Mouse (Mus musculus) CH12.LX (cell line): ENCODE results near the gene Plcd4. TPM values are rescaled to one million over a fixed set of nuclear protein-coding genes. Genes with fewer than 3 reads are reported as not detected.

Experiments
- DNase-seq: peaks from one replicate; pipeline ENCODE4 v3.0.0-alpha.2; 2013; ENCODE audit errors: extremely low read depth
- H3K27ac ChIP-seq: 2 replicates; pipeline ENCODE4 v1.5.1; 2012; ENCODE audit warnings: low read depth, mild to moderate bottlenecking, control low read depth, moderate library complexity; ENCODE audit not compliant: insufficient read depth
- H3K27me3 ChIP-seq: replicated peaks from 2 replicates; pipeline ENCODE3; 2012; ENCODE audit warnings: inconsistent platforms
- H3K36me3 ChIP-seq, 2 experiments: replicated peaks in 1 of 2; 2 replicates each; pipeline versions ENCODE3 to v1.6.1; 2012; ENCODE audit warnings: inconsistent platforms in 1 of 2, low read length in 1 of 2, mild to moderate bottlenecking in 1 of 2, mixed read lengths in 1 of 2, moderate library complexity in 1 of 2; ENCODE audit not compliant: control insufficient read depth in 1 of 2, insufficient read depth in 1 of 2
- H3K4me1 ChIP-seq, 2 experiments: 2 replicates each; pipeline ENCODE4 v1.6.1; 2012; ENCODE audit warnings: inconsistent platforms in 1 of 2, moderate library complexity in 1 of 2; ENCODE audit not compliant: insufficient read depth in 2 of 2, control insufficient read depth in 1 of 2
- H3K4me2 ChIP-seq: 2 replicates; pipeline ENCODE4 v1.6.1; 2012; ENCODE audit warnings: low read depth, mild to moderate bottlenecking, control low read depth; ENCODE audit not compliant: poor library complexity, insufficient read depth, severe bottlenecking
- H3K4me3 ChIP-seq, 3 experiments: fragments of 150-350 bp in 1 of 3; sonication (generic) in 1 of 3; replicated peaks in 1 of 3; 2 replicates each; pipeline versions ENCODE3 to v1.5.1; 2011 to 2012; ENCODE audit warnings: low read depth in 2 of 3, low read length in 2 of 3, mild to moderate bottlenecking in 2 of 3, moderate library complexity in 2 of 3, control low read depth in 1 of 3, improper control_type of control experiment in 1 of 3, inconsistent platforms in 1 of 3, mixed read lengths in 1 of 3; ENCODE audit not compliant: poor library complexity in 1 of 3
- H3K79me2 ChIP-seq: replicated peaks from 2 replicates; pipeline ENCODE4 v1.6.1; 2012; ENCODE audit warnings: mild to moderate bottlenecking, moderate library complexity; ENCODE audit not compliant: control insufficient read depth, poor library complexity, insufficient read depth, severe bottlenecking; ENCODE audit errors: extremely low read depth
- H3K9ac ChIP-seq: 2 replicates; pipeline ENCODE4 v1.6.1; 2012; ENCODE audit warnings: low read depth, mild to moderate bottlenecking, control low read depth, moderate library complexity; ENCODE audit not compliant: insufficient read depth
- H3K9me3 ChIP-seq: replicated peaks from 2 replicates; pipeline ENCODE3; 2012; ENCODE audit warnings: low read length, inconsistent platforms, mixed read lengths
- CHD2 ChIP-seq: IDR thresholded peaks from 2 replicates; pipeline ENCODE4 v1.6.1; 2011; ENCODE audit warnings: low read length, improper control_type of control experiment
- CTCF ChIP-seq, 2 experiments: IDR thresholded peaks in 1 of 2; conservative IDR thresholded peaks in 1 of 2; 2 replicates each; pipeline ENCODE4 v1.5.1; 2011 to 2012; ENCODE audit warnings: low read depth in 2 of 2, low read length in 2 of 2, improper control_type of control experiment in 1 of 2, inconsistent platforms in 1 of 2, mild to moderate bottlenecking in 1 of 2, moderate library complexity in 1 of 2
- E2F4 ChIP-seq: IDR thresholded peaks from 2 replicates; pipeline ENCODE4 v1.6.1; 2011; ENCODE audit warnings: low read depth, low read length, improper control_type of control experiment; ENCODE audit not compliant: insufficient replicate concordance
- ELF1 ChIP-seq: IDR thresholded peaks from 2 replicates; pipeline ENCODE4 v1.6.1; 2014; ENCODE audit warnings: low read depth, mild to moderate bottlenecking, inconsistent platforms, low read length, improper control_type of control experiment
- EP300 ChIP-seq: IDR thresholded peaks from 2 replicates; pipeline ENCODE4 v1.6.1; 2011; ENCODE audit warnings: low read length, improper control_type of control experiment
- ETS1 ChIP-seq: conservative IDR thresholded peaks from 2 replicates; pipeline ENCODE4 v1.6.1; 2012; ENCODE audit warnings: low read depth, mild to moderate bottlenecking, inconsistent platforms, low read length, improper control_type of control experiment, moderate library complexity
- GABPA ChIP-seq: IDR thresholded peaks from 2 replicates; pipeline ENCODE4 v1.6.1; 2012; ENCODE audit warnings: low read depth, low read length, improper control_type of control experiment, inconsistent platforms; ENCODE audit not compliant: insufficient replicate concordance
- HCFC1 ChIP-seq: IDR thresholded peaks from 2 replicates; pipeline ENCODE4 v1.6.1; 2012; ENCODE audit warnings: low read depth, mild to moderate bottlenecking, inconsistent platforms, low read length, improper control_type of control experiment
- IRF4 ChIP-seq: IDR thresholded peaks from 2 replicates; pipeline ENCODE4 v1.6.1; 2014; ENCODE audit warnings: low read depth, mild to moderate bottlenecking, inconsistent platforms, low read length, improper control_type of control experiment
- JUND ChIP-seq: conservative IDR thresholded peaks from 2 replicates; pipeline ENCODE4 v1.6.1; 2011; ENCODE audit warnings: low read depth, low read length, improper control_type of control experiment
- KAT2A ChIP-seq: IDR thresholded peaks from 2 replicates; pipeline ENCODE4 v1.6.1; 2012; ENCODE audit warnings: low read length, improper control_type of control experiment, inconsistent platforms; ENCODE audit not compliant: insufficient replicate concordance
- MAFK ChIP-seq: IDR thresholded peaks from 2 replicates; pipeline ENCODE4 v1.6.1; 2011; ENCODE audit warnings: low read length, improper control_type of control experiment; ENCODE audit not compliant: insufficient replicate concordance
- MAZ ChIP-seq: IDR thresholded peaks from 2 replicates; pipeline ENCODE4 v1.6.1; 2012; ENCODE audit warnings: low read depth, mild to moderate bottlenecking, inconsistent platforms, low read length, improper control_type of control experiment, moderate library complexity
- MEF2A ChIP-seq: IDR thresholded peaks from 2 replicates; pipeline ENCODE4 v1.6.1; 2014; ENCODE audit warnings: low read depth, mild to moderate bottlenecking, inconsistent platforms, low read length, improper control_type of control experiment, borderline replicate concordance
- MYC ChIP-seq: IDR thresholded peaks from 2 replicates; pipeline ENCODE4 v1.6.1; 2011; ENCODE audit warnings: low read depth, mild to moderate bottlenecking, improper control_type of control experiment, low read length
- NELFE ChIP-seq: IDR thresholded peaks from 2 replicates; pipeline ENCODE4 v1.6.1; 2011; ENCODE audit warnings: low read depth, low read length, improper control_type of control experiment
- PAX5 ChIP-seq: IDR thresholded peaks from 2 replicates; pipeline ENCODE4 v1.6.1; 2012; ENCODE audit warnings: low read length, inconsistent platforms, mixed read lengths
- POLR2A ChIP-seq: IDR thresholded peaks from 2 replicates; pipeline ENCODE4 v1.6.1; 2011; ENCODE audit warnings: low read depth, mild to moderate bottlenecking, improper control_type of control experiment, low read length
- POLR2AphosphoS2 ChIP-seq: IDR thresholded peaks from 2 replicates; pipeline ENCODE4 v1.6.1; 2011; ENCODE audit warnings: low read depth, low read length, improper control_type of control experiment
- RAD21 ChIP-seq: IDR thresholded peaks from 2 replicates; pipeline ENCODE4 v1.6.1; 2011; ENCODE audit warnings: low read depth, mild to moderate bottlenecking, low read length, improper control_type of control experiment, moderate library complexity
- RCOR1 ChIP-seq: conservative IDR thresholded peaks from 2 replicates; pipeline ENCODE4 v1.6.1; 2012; ENCODE audit warnings: low read depth, mild to moderate bottlenecking, inconsistent platforms, low read length, improper control_type of control experiment
- SIN3A ChIP-seq: IDR thresholded peaks from 2 replicates; pipeline ENCODE4 v1.6.1; 2012; ENCODE audit warnings: low read length, improper control_type of control experiment, inconsistent platforms
- SMC3 ChIP-seq: IDR thresholded peaks from 2 replicates; pipeline ENCODE4 v1.6.1; 2011; ENCODE audit warnings: low read depth, low read length, improper control_type of control experiment
- TBP ChIP-seq: conservative IDR thresholded peaks from 2 replicates; pipeline ENCODE4 v1.6.1; 2011; ENCODE audit warnings: low read depth, low read length, improper control_type of control experiment
- TCF12 ChIP-seq: IDR thresholded peaks from 2 replicates; pipeline ENCODE4 v1.6.1; 2014; ENCODE audit warnings: low read depth, mild to moderate bottlenecking, inconsistent platforms, low read length, improper control_type of control experiment
- UBTF ChIP-seq: IDR thresholded peaks from 2 replicates; pipeline ENCODE4 v1.6.1; 2012; ENCODE audit warnings: low read depth, mild to moderate bottlenecking, inconsistent platforms, low read length, improper control_type of control experiment, moderate library complexity
- USF2 ChIP-seq: conservative IDR thresholded peaks from 2 replicates; pipeline ENCODE4 v1.6.1; 2011; ENCODE audit warnings: low read depth, low read length, improper control_type of control experiment
- ZC3H11A ChIP-seq: IDR thresholded peaks from 2 replicates; pipeline ENCODE4 v1.6.1; 2012; ENCODE audit warnings: low read depth, mild to moderate bottlenecking, inconsistent platforms, low read length, improper control_type of control experiment
- ZKSCAN1 ChIP-seq: IDR thresholded peaks from 2 replicates; pipeline ENCODE4 v1.6.1; 2012; ENCODE audit warnings: low read depth, inconsistent platforms, low read length, improper control_type of control experiment, borderline replicate concordance
- ZMIZ1 ChIP-seq: IDR thresholded peaks from 2 replicates; pipeline ENCODE4 v1.6.1; 2012; ENCODE audit warnings: low read depth, mild to moderate bottlenecking, inconsistent platforms, low read length, improper control_type of control experiment
- ZNF384 ChIP-seq: IDR thresholded peaks from 2 replicates; pipeline ENCODE4 v1.6.1; 2012; ENCODE audit warnings: low read depth, low read length, improper control_type of control experiment, inconsistent platforms
- dilution Hi-C: fragments of 300-500 bp; cut with MboI; formaldehyde crosslinking; loops from 2 replicates; pipeline ENCODE4 v1.14.3; 2020; ENCODE audit warnings: low sequenced_read_pairs; ENCODE audit not compliant: extremely low pct_unique_long_range_greater_than_20kb, extremely low pct_ligation_motif_present
- in situ Hi-C: fragments of 300-500 bp; cut with MboI; formaldehyde crosslinking; loops from 3 replicates; pipeline ENCODE4 v1.14.3; 2019; ENCODE audit warnings: low sequenced_read_pairs, low pct_ligation_motif_present, low pct_unique_long_range_greater_than_20kb, mixed read lengths
- polyA plus RNA-seq: library from polyadenylated mRNA; unstranded; fragments of >175 nt; gene quantifications from 2 replicates; pipeline ENCODE4 v1.2.1, GENCODE M21; 2012; ENCODE audit warnings: low read depth; ENCODE audit not compliant: insufficient read length
- total RNA-seq, 2 experiments: library from RNA; depleted of rRNA; stranded (reverse); fragments of 300-350 nt in 1 of 2; fragments of >200 nt in 1 of 2; gene quantifications; 2 replicates each; pipeline ENCODE4 v1.2.3; 2012 to 2014

The Plcd4 gene
- total and polyA plus RNA-seq, 3 experiments = 0.21 to 0.97 TPM; not detected in 1

- Histone ChIP-seq H3K4me2 (peak overlapping the region; percentile 69; the same call in 1 of the 2 replicates), H3K79me2 (peaks cover 73% of the 10 kb centered on the region), H3K4me3 (peak overlapping the region; percentile 90 to 98 (median 96)), H3K4me1 (peaks cover 8 to 55% of the 10 kb centered on the region in 2 experiments; a peak in 3 of 4 replicates), H3K9ac (peak overlapping the region; percentile 55), H3K9me3 (no peaks in the 10 kb centered on the region), H3K36me3 (peaks cover 0 to 19% of the 10 kb centered on the region in 2 experiments), H3K27me3 (no peaks in the 10 kb centered on the region), H3K27ac (peak overlapping the region; percentile 26; the same call in 1 of the 2 replicates)
- no peak for DNase-seq
- TF ChIP-seq ZMIZ1 (0 out of 2 replicates have a peak, but pooled peaks have one; percentile 15), MYC (no peak), TCF12 (no peak), GABPA (no peak), ZNF384 (no peak), NELFE (no peak), UBTF (no peak), E2F4 (no peak), SIN3A (no peak)
- in situ Hi-C loops = no loop called here
- dilution Hi-C loops = no loop called here
These were observed 37.3 kb upstream of the Plcd4 start for GRCm38 (mm10) chr1:74505393-74505720.

DNA sequence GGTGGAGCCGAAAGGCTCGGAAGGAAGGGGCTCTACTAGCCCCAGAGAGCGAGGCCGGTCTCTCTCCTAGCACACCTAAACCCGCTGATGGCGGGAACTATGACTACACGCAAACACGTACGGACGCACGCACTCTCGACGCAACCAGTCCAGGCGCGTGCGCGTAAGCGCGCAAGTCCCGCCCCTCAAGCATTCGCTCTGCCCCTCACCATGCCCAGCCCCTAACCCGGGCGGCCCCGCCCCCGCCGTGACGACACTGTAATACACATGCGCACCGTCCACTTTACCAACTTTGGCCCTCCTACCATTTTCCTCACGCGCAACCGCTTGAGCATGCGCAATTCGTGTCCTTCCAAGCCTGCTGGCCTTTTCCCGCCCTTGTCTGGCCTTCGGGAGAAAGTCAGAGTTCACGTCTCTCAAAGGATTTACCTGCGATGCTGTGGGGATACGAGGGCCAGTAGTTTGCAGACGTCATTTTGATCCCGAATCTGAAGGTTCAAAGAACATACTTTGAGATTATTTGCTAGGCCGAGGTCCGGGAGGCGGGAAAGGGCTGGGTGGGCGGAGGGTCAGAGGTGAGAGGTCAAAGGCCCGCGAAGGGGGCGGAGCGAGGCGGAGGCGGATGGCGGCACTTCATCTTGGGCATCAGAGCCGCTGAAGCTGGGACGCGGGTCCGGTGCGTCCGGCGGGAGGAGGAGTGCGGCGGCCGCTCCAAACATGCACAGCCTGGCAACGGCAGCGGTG, 36.8 kb upstream of the Plcd4 start, which contains the start of gene Cnot9:
TSS of gene Cnot9 (plus strand) at position 338 of the 744 bp plus-strand sequence.
- Histone ChIP-seq H3K4me3 (peak within 1 kb of the TSS; percentile 90 to 98 (median 96)), H3K4me2 (peak within 1 kb of the TSS; percentile 92; the same call in 1 of the 2 replicates), H3K27ac (peak within 1 kb of the TSS; percentile 51), H3K9ac (peak within 1 kb of the TSS; percentile 75), H3K9me3 (no peaks in the 10 kb centered on the region), H3K36me3 (peaks cover 0 to 20% of the 10 kb centered on the region in 2 experiments), H3K4me1 (peaks cover 8 to 54% of the 10 kb centered on the region in 2 experiments; a peak in 3 of 4 replicates), H3K79me2 (peaks cover 73% of the 10 kb centered on the region), H3K27me3 (no peaks in the 10 kb centered on the region)
- DNase-seq = peak; percentile 99
- in situ Hi-C loops (no loop called here), dilution Hi-C loops (no loop called here)
- TF ChIP-seq IRF4 (peak; percentile 23; the same call in 1 of the 2 replicates), ZMIZ1 (peak; percentile 86), ZC3H11A (no peak), RCOR1 (peak; percentile 39; the same call in 1 of the 2 replicates), ETS1 (no peak), TBP (peak; percentile 57; the same call in 1 of the 2 replicates), PAX5 (no peak), POLR2A (peak; percentile 75), CTCF (conservative IDR thresholded peaks at IDR 0.05 in 1 of 2, IDR thresholded peaks at IDR 0.05 in 1 of 2; ENCODE audit: low read depth in 2 of 2, low read length in 2 of 2) (no peak), JUND (no peak), CHD2 (peak; percentile 96), ZNF384 (no peak), EP300 (no peak), MAFK (no peak), MAZ (peak; percentile 89), ZKSCAN1 (no peak), ELF1 (peak; percentile 65), MYC (peak; percentile 61; the same call in 1 of the 2 replicates), SMC3 (no peak), RAD21 (no peak), POLR2AphosphoS2 (no peak; the same call in 1 of the 2 replicates), KAT2A (peak; percentile 86), MEF2A (peak; percentile 38; the same call in 1 of the 2 replicates), SIN3A (peak; percentile 77), E2F4 (peak; percentile 99), HCFC1 (peak; percentile 83), USF2 (no peak)
